Mouse (Mus musculus) c-Kit-positive CD71-positive TER-119-negative erythroid progenitor cells, embryonic 14.5 days (primary cell): ENCODE measurements around the gene Olfr1198.

Experiments used
- DNase-seq: peaks from one replicate; pipeline ENCODE4 v3.0.0-alpha.2; 2013; ENCODE audit warnings: low read depth

The Olfr1198 gene

GRCm38 (mm10) chr2:88751270-88751669 lies at the start of gene Olfr1198:
Gene Olfr1198 (minus strand): TSS chr2:88751370.
- DNase-seq: no peak

- DNase-seq: no peak
Measured at GRCm38 (mm10) chr2:88792736-88793135, 41.6 kb upstream of the Olfr1198 start, which contains the start of gene Olfr1201. Gene Olfr1201 (plus strand): TSS chr2:88793036.

GRCm38 (mm10) chr2:88770388-88770787 lies 19.2 kb upstream of the Olfr1198 start, which contains the start of gene Olfr1200:
Gene Olfr1200 (minus strand): TSS chr2:88770488.
- DNase-seq: no peak

GRCm38 (mm10) chr2:88760369-88760768 lies 9.2 kb upstream of the Olfr1198 start, which contains the start of gene Olfr1199:
Gene Olfr1199 (minus strand): TSS chr2:88760469.
- no peak for DNase-seq

- DNase-seq: no peak
Measured at GRCm38 (mm10) chr2:88743379-88743778, 7.8 kb downstream of the Olfr1198 start.

GRCm38 (mm10) chr2:88732266-88732665 lies 18.9 kb downstream of the Olfr1198 start, which contains the start of gene Olfr1197:
Gene Olfr1197 (minus strand): TSS chr2:88732366.
- DNase-seq: no peak

- DNase-seq: no peak
Measured at GRCm38 (mm10) chr2:88704497-88704896, 46.7 kb downstream of the Olfr1198 start, which contains the start of gene Olfr1196. Gene Olfr1196 (minus strand): TSS chr2:88704597.
